Mouse (Mus musculus): ENCODE results near the gene Enpp1. TPM values are rescaled to one million over a fixed set of nuclear protein-coding genes. Genes with fewer than 3 reads are reported as not detected.

The Enpp1 gene
- polyA plus RNA-seq, 2 experiments = 0.52 to 2.3 TPM

GRCm38 (mm10) chr10:24698131-24698775 lies 13.7 kb downstream of the Enpp1 start:
- WGBS (ENCODE audit: insufficient replicate concordance) = 71% methylated on average over 6 of the region's 6 CpGs
- H3K36me3 ChIP-seq (replicated peaks; ENCODE audit: control insufficient read depth, insufficient read depth, low read depth) = no peaks in the 10 kb centered on the region
- ATAC-seq (ENCODE audit: insufficient read depth) (no peak), DNase-seq (ENCODE audit: low read depth in 3 of 3, low spot score in 3 of 3) (no peak)
- no peak overlapping the region for H3K4me3 ChIP-seq (ENCODE audit: insufficient read depth in 1 of 2, low read depth in 2 of 2, low read length in 2 of 2)
- H3K4me1 ChIP-seq (replicated peaks; ENCODE audit: control insufficient read depth in 2 of 2, insufficient read depth in 2 of 2, low read length in 1 of 2) = no peaks in the 10 kb centered on the region
- H3K4me2 ChIP-seq (ENCODE audit: low read depth) = no peak overlapping the region
- TF ChIP-seq EP300 (IDR thresholded peaks at IDR 0.05; ENCODE audit: low read depth) = no peak
- no peak for TF ChIP-seq CTCF (IDR thresholded peaks at IDR 0.05; ENCODE audit: low read depth)
- no peaks in the 10 kb centered on the region for H3K9me3 ChIP-seq (ENCODE audit: control insufficient read depth, low read length)
- H3K27me3 ChIP-seq (ENCODE audit: control insufficient read depth, insufficient read depth, low read length) = no peaks in the 10 kb centered on the region
- H3K9ac ChIP-seq (replicated peaks) = no peak overlapping the region
- no peak overlapping the region for H3K27ac ChIP-seq

GRCm38 (mm10) chr10:24696761-24697160 lies 15.2 kb downstream of the Enpp1 start:
- TF ChIP-seq CTCF (IDR thresholded peaks at IDR 0.05; ENCODE audit: low read depth) (no peak), EP300 (IDR thresholded peaks at IDR 0.05; ENCODE audit: low read depth) (no peak)
- no peak for DNase-seq (ENCODE audit: low read depth in 3 of 3, low spot score in 3 of 3)
- Histone ChIP-seq H3K9me3 (ENCODE audit: control insufficient read depth, low read length) (no peaks in the 10 kb centered on the region), H3K27me3 (ENCODE audit: control insufficient read depth, insufficient read depth, low read length) (no peaks in the 10 kb centered on the region), H3K4me3 (ENCODE audit: insufficient read depth in 1 of 2, low read depth in 2 of 2, low read length in 2 of 2) (no peak overlapping the region), H3K27ac (no peak overlapping the region), H3K36me3 (replicated peaks; ENCODE audit: control insufficient read depth, insufficient read depth, low read depth) (no peaks in the 10 kb centered on the region), H3K4me1 (replicated peaks; ENCODE audit: control insufficient read depth in 2 of 2, insufficient read depth in 2 of 2, low read length in 1 of 2) (no peaks in the 10 kb centered on the region), H3K9ac (replicated peaks) (no peak overlapping the region), H3K4me2 (ENCODE audit: low read depth) (no peak overlapping the region)
- no peak for ATAC-seq (ENCODE audit: insufficient read depth)
- WGBS (ENCODE audit: insufficient replicate concordance) = 59% methylated on average over 3 of the region's 3 CpGs

- no peaks in the 10 kb centered on the region for H3K4me1 ChIP-seq (replicated peaks; ENCODE audit: control insufficient read depth in 2 of 2, insufficient read depth in 2 of 2, low read length in 1 of 2)
- no peak overlapping the region for H3K4me2 ChIP-seq (ENCODE audit: low read depth)
- no peaks in the 10 kb centered on the region for H3K36me3 ChIP-seq (replicated peaks; ENCODE audit: control insufficient read depth, insufficient read depth, low read depth)
- no peaks in the 10 kb centered on the region for H3K27me3 ChIP-seq (ENCODE audit: control insufficient read depth, insufficient read depth, low read length)
- no peak overlapping the region for H3K9ac ChIP-seq (replicated peaks)
- 58% methylated on average over 5 of the region's 5 CpGs for WGBS (ENCODE audit: insufficient replicate concordance)
- H3K9me3 ChIP-seq (ENCODE audit: control insufficient read depth, low read length) = no peaks in the 10 kb centered on the region
- TF ChIP-seq CTCF (IDR thresholded peaks at IDR 0.05; ENCODE audit: low read depth) = no peak
- TF ChIP-seq EP300 (IDR thresholded peaks at IDR 0.05; ENCODE audit: low read depth) = no peak
- DNase-seq (ENCODE audit: low read depth in 3 of 3, low spot score in 3 of 3) (no peak), ATAC-seq (ENCODE audit: insufficient read depth) (no peak)
- no peak overlapping the region for H3K27ac ChIP-seq
- no peak overlapping the region for H3K4me3 ChIP-seq (ENCODE audit: insufficient read depth in 1 of 2, low read depth in 2 of 2, low read length in 2 of 2)
Observed at GRCm38 (mm10) chr10:24695786-24696185, 16.2 kb downstream of the Enpp1 start.

GRCm38 (mm10) chr10:24682518-24683104 lies 29.3 kb downstream of the Enpp1 start:
- TF ChIP-seq CTCF (IDR thresholded peaks at IDR 0.05; ENCODE audit: low read depth) = no peak
- TF ChIP-seq EP300 (IDR thresholded peaks at IDR 0.05; ENCODE audit: low read depth) = no peak
- WGBS (ENCODE audit: insufficient replicate concordance) = 69% methylated on average over 7 of the region's 7 CpGs
- Histone ChIP-seq H3K36me3 (replicated peaks; ENCODE audit: control insufficient read depth, insufficient read depth, low read depth) (no peaks in the 10 kb centered on the region), H3K4me3 (ENCODE audit: insufficient read depth in 1 of 2, low read depth in 2 of 2, low read length in 2 of 2) (no peak overlapping the region), H3K9ac (replicated peaks) (no peak overlapping the region), H3K27me3 (ENCODE audit: control insufficient read depth, insufficient read depth, low read length) (no peaks in the 10 kb centered on the region), H3K9me3 (ENCODE audit: control insufficient read depth, low read length) (no peaks in the 10 kb centered on the region), H3K27ac (no peak overlapping the region), H3K4me1 (replicated peaks; ENCODE audit: control insufficient read depth in 2 of 2, insufficient read depth in 2 of 2, low read length in 1 of 2) (no peaks in the 10 kb centered on the region), H3K4me2 (ENCODE audit: low read depth) (no peak overlapping the region)
- no peak for DNase-seq (ENCODE audit: low read depth in 3 of 3, low spot score in 3 of 3)
- ATAC-seq (ENCODE audit: insufficient read depth) = no peak

GRCm38 (mm10) chr10:24677681-24678080 lies 34.3 kb downstream of the Enpp1 start:
- H3K4me3 ChIP-seq (ENCODE audit: insufficient read depth in 1 of 2, low read depth in 2 of 2, low read length in 2 of 2) = no peak overlapping the region
- no peaks in the 10 kb centered on the region for H3K27me3 ChIP-seq (ENCODE audit: control insufficient read depth, insufficient read depth, low read length)
- no peak overlapping the region for H3K27ac ChIP-seq
- no peak overlapping the region for H3K4me2 ChIP-seq (ENCODE audit: low read depth)
- no peaks in the 10 kb centered on the region for H3K4me1 ChIP-seq (replicated peaks; ENCODE audit: control insufficient read depth in 2 of 2, insufficient read depth in 2 of 2, low read length in 1 of 2)
- DNase-seq (ENCODE audit: low read depth in 3 of 3, low spot score in 3 of 3) (no peak), ATAC-seq (ENCODE audit: insufficient read depth) (no peak)
- WGBS (ENCODE audit: insufficient replicate concordance) = 75% methylated on average over 18 of the region's 18 CpGs
- no peak overlapping the region for H3K9ac ChIP-seq (replicated peaks)
- H3K36me3 ChIP-seq (replicated peaks; ENCODE audit: control insufficient read depth, insufficient read depth, low read depth) = no peaks in the 10 kb centered on the region
- H3K9me3 ChIP-seq (ENCODE audit: control insufficient read depth, low read length) = no peaks in the 10 kb centered on the region
- TF ChIP-seq EP300 (IDR thresholded peaks at IDR 0.05; ENCODE audit: low read depth) (no peak), CTCF (IDR thresholded peaks at IDR 0.05; ENCODE audit: low read depth) (no peak)
